Mouse (Mus musculus) inflammation-experienced regulatory T-cells, adult 6 months (primary cell): ENCODE measurements around the gene Tprg. TPM values are rescaled to one million over a fixed set of nuclear protein-coding genes. Genes with fewer than 3 reads are reported as not detected.

ENCODE experiments used
- ATAC-seq: one replicate; pipeline ENCODE4 v1.8.0; 2017
- polyA plus RNA-seq, 3 experiments: library from polyadenylated mRNA; unstranded; fragments of 100-300 nt; shearing (Covaris generic); gene quantifications; one replicate each; pipeline ENCODE4 v1.2.1; 2017

Gene Tprg
- polyA plus RNA-seq, 3 experiments from 2014 or later = 0.34 TPM; not detected in 2

GRCm38 (mm10) chr16:25426261-25426660 is 139.6 kb downstream of the Tprg start:
- peak; percentile 94 for ATAC-seq

GRCm38 (mm10) chr16:25440039-25440438 is 153.4 kb downstream of the Tprg start:
- ATAC-seq = no peak

DNA sequence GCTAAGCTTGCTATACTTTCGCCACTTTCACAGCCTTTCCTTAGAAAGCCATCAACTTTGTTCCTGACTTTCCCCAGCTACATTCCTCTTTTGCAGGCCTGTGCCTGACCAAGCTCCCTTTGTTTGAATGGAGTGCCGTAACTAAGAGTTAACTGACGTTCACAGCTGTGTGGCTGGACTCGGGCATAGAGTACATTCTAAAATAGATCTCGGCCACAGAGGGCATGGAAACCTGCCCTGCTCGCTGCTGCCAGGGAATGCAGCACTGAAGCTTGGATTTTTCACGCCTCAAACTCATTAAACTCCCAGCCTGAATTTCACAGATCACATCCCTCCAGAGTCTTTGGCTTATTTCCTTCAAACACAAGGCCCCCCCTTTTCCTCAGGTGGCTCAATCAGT is 159.0 kb downstream of the Tprg start:
- no peak for ATAC-seq

DNA sequence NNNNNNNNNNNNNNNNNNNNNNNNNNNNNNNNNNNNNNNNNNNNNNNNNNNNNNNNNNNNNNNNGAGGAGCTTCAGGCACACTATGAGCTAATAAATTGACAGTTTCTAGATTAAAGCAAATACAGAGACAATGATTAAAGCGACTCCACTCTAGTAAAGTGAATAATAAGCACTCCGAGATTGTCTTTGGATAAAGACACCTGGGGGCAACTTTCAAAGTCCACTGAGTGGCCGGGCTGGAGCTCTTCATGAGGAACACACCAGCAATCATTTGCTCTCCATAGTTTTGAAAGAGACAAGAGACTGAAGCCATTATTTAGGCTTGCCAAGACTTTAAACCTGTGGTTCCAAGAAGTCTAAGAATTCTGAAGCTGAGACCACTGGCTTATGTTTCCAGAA is 164.9 kb downstream of the Tprg start:
- no peak for ATAC-seq

DNA sequence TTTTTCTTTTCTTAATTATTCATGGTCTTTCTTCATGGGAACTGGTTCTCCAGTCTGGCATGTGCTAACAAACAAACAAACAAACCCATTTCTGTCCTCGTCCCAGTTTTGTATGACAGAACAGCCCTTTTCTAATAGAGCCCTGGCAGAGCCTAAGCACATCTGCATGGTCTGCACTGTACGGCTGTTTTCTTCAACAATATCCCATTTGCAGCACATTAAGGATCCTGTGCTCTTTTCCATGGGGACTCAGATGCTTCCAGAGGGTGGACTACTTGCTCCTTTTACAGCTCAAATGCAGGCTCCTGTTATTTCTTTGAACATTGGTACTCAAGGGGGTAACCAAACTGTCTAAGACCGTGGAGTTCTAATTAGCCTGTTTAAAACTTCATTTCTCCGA is 178.1 kb downstream of the Tprg start:
- ATAC-seq = no peak

- no peak for ATAC-seq
These were observed 179.0 kb downstream of the Tprg start for GRCm38 (mm10) chr16:25465435-25466139.

GRCm38 (mm10) chr16:25468040-25468439 is 181.4 kb downstream of the Tprg start:
- ATAC-seq = no peak

- ATAC-seq = no peak
These were observed 182.0 kb downstream of the Tprg start for GRCm38 (mm10) chr16:25468662-25469061.
